Mouse (Mus musculus) lung, adult 2 months (tissue): ENCODE data around the gene Wdr34.
"Not testable (repeated sequence)": the region's sequence is repeated elsewhere in the genome, so short reads cannot be mapped to it uniquely, and the experiment has no call there.

Experiments used
- CTCF ChIP-seq: fragments of 200-500 bp; IDR thresholded peaks from 2 replicates; pipeline ENCODE4 v1.5.1; 2011; ENCODE audit warnings: mild to moderate bottlenecking, low read length, control low read depth; ENCODE audit not compliant: insufficient read depth
- POLR2A ChIP-seq: fragments of 200-500 bp; IDR thresholded peaks from 2 replicates; pipeline ENCODE4 v1.6.1; 2011; ENCODE audit warnings: low read depth, mild to moderate bottlenecking, control low read depth, low read length, borderline replicate concordance; ENCODE audit errors: extremely low read depth

- TF ChIP-seq CTCF, POLR2A: not testable (repeated sequence)
Measured at GRCm38 (mm10) chr2:30055310-30055709, 6.6 kb upstream of the Wdr34 start.
